Mouse (Mus musculus) embryonic facial prominence, embryonic 11.5 days (tissue): Measurements from ENCODE around the gene Ankrd28. TPM values are rescaled to one million over a fixed set of nuclear protein-coding genes. Genes with fewer than 3 reads are reported as not detected.

Experiments used
- ATAC-seq: fragments of 200-750 bp; cut with Nextera tagmentation; replicated peaks from 2 replicates; pipeline ENCODE4 v1.8.0; 2017; ENCODE audit warnings: low read depth; ENCODE audit not compliant: insufficient number of reproducible peaks, low FRiP score, low TSS enrichment
- DNase-seq: peaks from one replicate; pipeline ENCODE4 v3.0.0-alpha.2; 2015; ENCODE audit warnings: low spot score
- H3K27ac ChIP-seq: fragments of 300-500 bp; sonication (generic); replicated peaks from 2 replicates; pipeline ENCODE4 v1.5.1; 2014; ENCODE audit warnings: mild to moderate bottlenecking, low read depth, low read length, control low read depth
- H3K27me3 ChIP-seq: fragments of 300-500 bp; sonication (generic); 2 replicates; pipeline ENCODE4 v1.6.1; 2014; ENCODE audit warnings: mild to moderate bottlenecking, low read length, moderate library complexity, mixed read lengths; ENCODE audit not compliant: control insufficient read depth, insufficient read depth
- H3K36me3 ChIP-seq: fragments of 300-500 bp; sonication (generic); replicated peaks from 2 replicates; pipeline ENCODE4 v1.6.1; 2014; ENCODE audit warnings: low read depth, mild to moderate bottlenecking, low read length, moderate library complexity, mixed read lengths; ENCODE audit not compliant: control insufficient read depth, insufficient read depth
- H3K4me1 ChIP-seq: fragments of 300-500 bp; sonication (generic); 2 replicates; pipeline ENCODE4 v1.6.1; 2014; ENCODE audit warnings: low read length, mixed read lengths; ENCODE audit not compliant: control insufficient read depth, insufficient read depth
- H3K4me2 ChIP-seq: fragments of 300-500 bp; sonication (generic); 2 replicates; pipeline ENCODE4 v1.6.1; 2014; ENCODE audit warnings: low read depth, mild to moderate bottlenecking, control low read depth, low read length, moderate library complexity
- H3K4me3 ChIP-seq: fragments of 300-500 bp; sonication (generic); 2 replicates; pipeline ENCODE4 v1.5.1; 2014; ENCODE audit warnings: low read depth, low read length, control low read depth
- H3K9ac ChIP-seq: fragments of 300-500 bp; sonication (generic); replicated peaks from 2 replicates; pipeline ENCODE4 v1.6.1; 2014; ENCODE audit warnings: mild to moderate bottlenecking, control low read depth, low read length
- H3K9me3 ChIP-seq: fragments of 300-500 bp; sonication (generic); replicated peaks from 2 replicates; pipeline ENCODE4 v1.6.1; 2016; ENCODE audit warnings: mild to moderate bottlenecking, low read length, inconsistent platforms, mixed read lengths; ENCODE audit not compliant: control insufficient read depth
- WGBS: fragments of 180-500 bp; shearing (Covaris S2); extraction: QIAGEN DNeasy Blood & Tissue Kit; methylation state at CpG from one replicate; pipeline ENCODE4 v1.1.7; 2014; 5-methylcytosine and 5-hydroxymethylcytosine counted together
- polyA plus RNA-seq: library from polyadenylated mRNA; unstranded; fragments of >200 nt; fragmentation: Nextera tagmentation; extraction: Ambion mirVana; gene quantifications from 2 replicates; pipeline ENCODE4 v1.2.1, GENCODE M21; 2014

Gene Ankrd28
- polyA plus RNA-seq, 1 experiment from 2014 or later = 9.6 TPM

DNA sequence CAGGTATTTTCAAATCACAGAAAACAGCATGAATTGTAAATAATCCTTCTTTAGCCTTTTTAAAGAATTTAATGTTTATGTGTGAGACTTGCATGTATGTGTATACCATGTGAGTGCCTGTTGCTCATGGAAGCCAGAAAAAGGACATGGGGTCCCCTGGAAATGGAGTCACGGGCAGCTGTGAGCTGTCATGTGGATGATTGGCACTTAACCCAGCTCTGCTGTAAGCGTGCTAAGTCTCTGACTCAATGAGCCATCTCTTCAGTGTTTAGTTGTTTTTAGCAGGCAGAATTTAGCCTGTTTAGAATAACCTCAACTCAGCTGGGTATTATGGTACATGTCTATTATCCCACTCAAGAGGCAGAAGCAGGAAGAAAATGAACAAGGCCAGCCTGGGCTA is 43.5 kb downstream of the Ankrd28 start:
- WGBS = 45% methylated on average over 2 of the region's 2 CpGs
- no peak overlapping the region for H3K9ac ChIP-seq
- no peak overlapping the region for H3K4me2 ChIP-seq
- no peak overlapping the region for H3K4me3 ChIP-seq
- H3K27ac ChIP-seq = no peak overlapping the region
- no peaks in the 10 kb centered on the region for H3K9me3 ChIP-seq
- no peaks in the 10 kb centered on the region for H3K36me3 ChIP-seq
- H3K27me3 ChIP-seq = no peaks in the 10 kb centered on the region
- H3K4me1 ChIP-seq = no peaks in the 10 kb centered on the region
- ATAC-seq (no peak), DNase-seq (no peak)

DNA sequence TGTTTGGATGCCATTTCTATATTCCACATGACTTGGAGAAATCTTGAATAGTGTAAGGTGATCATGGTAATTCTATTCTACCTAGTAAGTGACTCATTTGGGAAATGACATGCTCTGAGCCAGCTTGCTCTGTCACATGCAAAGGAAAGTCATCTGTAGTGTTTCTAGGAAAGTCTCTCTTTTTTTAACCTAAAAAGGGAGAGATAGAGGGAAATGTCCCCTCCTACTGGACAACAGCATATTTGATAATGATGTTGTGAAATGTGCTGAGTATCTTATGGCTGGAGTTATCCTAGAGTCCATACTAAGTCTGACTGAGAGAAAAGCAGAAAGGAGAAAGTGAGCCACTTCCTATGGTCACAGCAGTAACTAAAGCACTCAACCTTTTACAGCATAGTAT is 44.8 kb downstream of the Ankrd28 start:
- H3K27me3 ChIP-seq = no peaks in the 10 kb centered on the region
- no peak overlapping the region for H3K4me2 ChIP-seq
- H3K36me3 ChIP-seq = no peaks in the 10 kb centered on the region
- H3K4me1 ChIP-seq = no peaks in the 10 kb centered on the region
- no peaks in the 10 kb centered on the region for H3K9me3 ChIP-seq
- ATAC-seq (no peak), DNase-seq (no peak)
- no peak overlapping the region for H3K9ac ChIP-seq
- no peak overlapping the region for H3K27ac ChIP-seq
- H3K4me3 ChIP-seq = no peak overlapping the region

DNA sequence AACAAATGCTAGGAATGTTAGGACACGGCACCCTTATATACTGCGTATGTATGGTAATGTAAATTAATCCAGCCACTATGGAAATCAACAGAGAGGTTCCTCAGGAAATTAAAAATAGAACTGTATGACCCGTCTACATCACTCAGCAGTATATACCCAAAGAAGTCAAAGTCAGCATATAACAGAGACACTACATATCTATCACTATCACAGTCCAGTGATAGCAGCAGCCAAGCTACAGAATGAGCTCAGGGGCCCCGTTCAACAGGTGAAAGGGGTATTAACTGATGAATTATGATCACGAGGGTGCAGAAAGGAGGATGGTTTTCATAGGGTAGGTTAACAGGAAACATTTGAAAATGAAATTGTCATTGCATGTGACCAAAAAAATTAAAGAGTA is 45.5 kb downstream of the Ankrd28 start:
- no peak overlapping the region for H3K27ac ChIP-seq
- no peak overlapping the region for H3K4me3 ChIP-seq
- H3K4me1 ChIP-seq = no peaks in the 10 kb centered on the region
- no peaks in the 10 kb centered on the region for H3K36me3 ChIP-seq
- WGBS = 89% methylated on average over 5 of the region's 5 CpGs
- ATAC-seq (no peak), DNase-seq (no peak)
- no peaks in the 10 kb centered on the region for H3K9me3 ChIP-seq
- no peak overlapping the region for H3K4me2 ChIP-seq
- no peak overlapping the region for H3K9ac ChIP-seq
- no peaks in the 10 kb centered on the region for H3K27me3 ChIP-seq

DNA sequence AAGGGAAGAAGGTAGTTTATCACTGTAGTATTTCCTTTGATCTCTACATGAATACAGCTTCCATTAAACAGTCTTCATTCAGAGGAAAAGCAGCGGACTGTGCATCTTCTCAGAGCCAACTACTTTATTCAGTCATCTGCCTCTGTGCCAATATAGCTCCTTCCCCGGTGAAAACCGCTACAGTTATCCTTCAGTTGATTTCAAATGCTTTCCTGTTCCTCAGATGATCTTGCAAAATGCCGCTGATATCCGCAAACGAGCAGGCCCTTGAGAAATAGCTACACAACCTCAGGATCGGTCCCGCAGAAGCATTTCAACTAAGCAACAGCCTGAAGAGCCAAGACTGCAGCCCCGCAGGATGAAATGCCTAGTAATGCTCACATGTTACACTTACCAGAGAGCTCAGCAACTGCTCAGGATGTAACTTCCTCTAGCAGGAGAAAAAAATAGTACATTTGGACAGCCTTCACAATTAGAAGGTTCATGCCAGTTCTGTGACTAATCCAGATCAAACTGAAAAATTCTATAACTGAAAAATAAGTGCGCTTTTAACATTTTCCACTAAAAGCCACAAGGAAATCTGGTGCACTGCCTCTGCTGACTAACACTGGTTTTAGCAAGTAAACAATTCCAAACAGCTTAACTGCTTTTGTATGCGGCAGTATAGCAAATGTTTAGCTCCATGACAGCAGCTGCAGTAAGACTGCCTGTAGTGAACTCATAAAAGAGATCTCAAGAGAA is 49.0 kb downstream of the Ankrd28 start:
- Histone ChIP-seq H3K4me2 (0 out of 2 replicates have a peak overlapping the region, but pooled peaks have one; percentile 1), H3K4me3 (no peak overlapping the region), H3K27me3 (no peaks in the 10 kb centered on the region), H3K9me3 (no peaks in the 10 kb centered on the region), H3K9ac (0 out of 2 replicates have a peak overlapping the region, but pooled peaks have one; percentile 23), H3K4me1 (no peaks in the 10 kb centered on the region), H3K27ac (peak overlapping the region; percentile 63; the same call in 1 of the 2 replicates), H3K36me3 (no peaks in the 10 kb centered on the region)
- DNase-seq = no peak
- WGBS = 26% methylated on average over 11 of the region's 11 CpGs
- ATAC-seq = no peak

DNA sequence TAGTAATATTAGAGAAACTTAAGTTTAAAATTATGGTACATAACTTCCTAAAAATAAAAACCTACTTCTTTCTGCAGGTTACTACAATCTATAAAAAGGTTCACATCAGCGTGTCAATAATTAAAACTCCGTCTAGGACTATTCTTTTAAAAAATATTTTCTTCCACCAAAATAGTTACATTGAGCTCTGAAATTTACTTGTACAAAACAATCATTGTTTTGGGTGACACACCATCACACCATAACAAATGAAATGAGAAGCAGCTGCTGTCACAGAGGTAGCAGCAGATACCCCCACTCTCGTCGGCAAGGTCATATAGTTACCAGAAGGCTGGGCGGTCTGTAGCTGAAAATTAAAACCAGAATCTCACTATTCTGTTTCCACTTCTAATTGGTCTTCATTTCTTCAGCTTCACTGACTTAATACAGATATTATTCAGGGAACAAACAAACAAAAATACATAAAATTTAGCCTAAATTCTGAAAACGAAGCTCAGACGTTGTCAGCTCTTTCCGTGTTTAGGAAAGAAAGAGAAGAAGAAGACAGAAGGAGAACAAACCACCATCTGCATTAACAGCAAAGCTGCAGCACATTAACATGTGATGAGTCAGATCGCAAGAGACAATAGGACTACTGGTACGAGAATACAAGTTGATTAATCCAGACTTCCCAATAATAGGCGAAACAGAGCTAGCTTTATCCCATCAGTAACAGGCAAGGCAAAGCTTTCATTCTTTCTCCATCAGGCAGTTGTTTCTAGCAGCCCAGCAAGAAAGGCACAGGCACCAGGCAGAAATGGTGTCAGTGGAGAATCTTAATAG is 49.8 kb downstream of the Ankrd28 start:
- Histone ChIP-seq H3K36me3 (no peaks in the 10 kb centered on the region), H3K4me1 (no peaks in the 10 kb centered on the region), H3K9ac (no peak overlapping the region), H3K27me3 (no peaks in the 10 kb centered on the region), H3K4me3 (no peak overlapping the region), H3K4me2 (no peak overlapping the region), H3K9me3 (no peaks in the 10 kb centered on the region), H3K27ac (0 out of 2 replicates have a peak overlapping the region, but pooled peaks have one; percentile 63)
- DNase-seq (peak; percentile 68), ATAC-seq (0 out of 2 replicates have a peak, but pooled peaks have one; percentile 62)
- WGBS = 29% methylated on average over 11 of the region's 11 CpGs

DNA sequence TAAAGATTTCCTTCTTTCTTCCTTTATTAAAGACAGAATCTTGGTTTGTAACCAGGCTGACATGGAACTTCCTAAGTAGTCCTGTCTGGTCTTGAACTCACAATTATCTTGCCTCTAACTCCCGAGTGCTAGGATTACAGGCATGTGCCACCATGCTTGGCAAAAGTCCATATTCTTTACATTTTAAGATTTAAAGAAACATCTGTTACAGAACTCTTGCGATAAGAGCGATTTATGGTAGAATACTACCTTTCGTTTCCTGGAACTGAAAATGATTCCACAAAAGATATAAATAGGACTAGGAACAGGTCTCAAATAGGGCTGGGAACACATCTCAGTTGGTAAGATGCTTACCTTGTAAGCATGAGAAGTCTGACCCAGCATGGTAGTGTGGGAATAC is 56.9 kb downstream of the Ankrd28 start:
- Histone ChIP-seq H3K9ac (no peak overlapping the region), H3K4me2 (no peak overlapping the region), H3K4me3 (no peak overlapping the region), H3K4me1 (no peaks in the 10 kb centered on the region), H3K27me3 (no peaks in the 10 kb centered on the region), H3K36me3 (no peaks in the 10 kb centered on the region), H3K27ac (no peak overlapping the region), H3K9me3 (no peaks in the 10 kb centered on the region)
- ATAC-seq = no peak
- 91% methylated on average over 4 of the region's 4 CpGs for WGBS
- no peak for DNase-seq

DNA sequence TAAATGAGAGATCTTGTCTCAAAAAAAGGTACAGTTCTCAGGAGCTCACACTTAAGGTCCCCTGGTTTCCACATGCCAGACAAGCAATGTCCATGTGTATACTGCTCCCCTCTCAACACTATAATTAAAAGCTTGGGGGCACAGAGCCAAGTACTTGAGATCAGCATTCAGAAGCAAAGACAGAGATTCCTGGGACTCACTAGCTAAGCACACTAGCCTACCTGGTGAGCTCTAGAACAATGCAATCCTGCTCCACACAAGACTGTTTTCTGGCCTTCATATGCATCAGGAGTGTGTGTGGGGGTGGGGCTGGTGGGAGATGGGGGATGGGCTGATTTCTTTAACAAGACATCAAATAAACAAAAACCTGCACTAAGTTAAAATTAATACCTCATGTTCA is 58.2 kb downstream of the Ankrd28 start:
- Histone ChIP-seq H3K27ac (no peak overlapping the region), H3K4me2 (no peak overlapping the region), H3K36me3 (no peaks in the 10 kb centered on the region), H3K27me3 (no peaks in the 10 kb centered on the region), H3K4me3 (no peak overlapping the region), H3K4me1 (no peaks in the 10 kb centered on the region), H3K9me3 (no peaks in the 10 kb centered on the region), H3K9ac (no peak overlapping the region)
- DNase-seq = no peak
- ATAC-seq = no peak

DNA sequence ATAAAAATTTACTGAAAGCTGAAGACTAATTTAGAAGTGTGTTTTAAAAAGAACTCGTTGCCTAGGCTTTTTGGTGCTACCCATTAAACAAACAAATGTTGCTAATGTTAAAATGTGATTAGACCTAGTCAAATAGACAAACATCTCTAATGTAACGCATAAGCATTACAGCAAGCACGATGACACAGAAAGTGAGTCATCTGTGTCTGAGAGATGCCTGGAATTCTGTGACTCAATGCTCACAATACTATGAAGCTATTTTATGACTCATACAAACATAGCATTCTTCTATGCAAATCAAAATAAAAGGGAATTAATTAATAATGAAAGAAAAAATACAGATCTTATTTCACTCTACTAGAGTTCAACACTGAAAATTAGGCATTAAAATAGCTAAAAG is 61.9 kb downstream of the Ankrd28 start:
- no peaks in the 10 kb centered on the region for H3K27me3 ChIP-seq
- ATAC-seq (no peak), DNase-seq (no peak)
- no peaks in the 10 kb centered on the region for H3K9me3 ChIP-seq
- H3K4me3 ChIP-seq = no peak overlapping the region
- H3K4me1 ChIP-seq = no peaks in the 10 kb centered on the region
- H3K27ac ChIP-seq = no peak overlapping the region
- H3K36me3 ChIP-seq = no peaks in the 10 kb centered on the region
- no peak overlapping the region for H3K4me2 ChIP-seq
- 85% methylated on average over 3 of the region's 3 CpGs for WGBS
- H3K9ac ChIP-seq = no peak overlapping the region
